Mouse (Mus musculus): ENCODE results near the gene Nf1. TPM values are rescaled to one million over a fixed set of nuclear protein-coding genes. Genes with fewer than 3 reads are reported as not detected.

Gene Nf1
- total RNA-seq, 2 experiments from 2014 or later = 111 to 130 TPM

DNA sequence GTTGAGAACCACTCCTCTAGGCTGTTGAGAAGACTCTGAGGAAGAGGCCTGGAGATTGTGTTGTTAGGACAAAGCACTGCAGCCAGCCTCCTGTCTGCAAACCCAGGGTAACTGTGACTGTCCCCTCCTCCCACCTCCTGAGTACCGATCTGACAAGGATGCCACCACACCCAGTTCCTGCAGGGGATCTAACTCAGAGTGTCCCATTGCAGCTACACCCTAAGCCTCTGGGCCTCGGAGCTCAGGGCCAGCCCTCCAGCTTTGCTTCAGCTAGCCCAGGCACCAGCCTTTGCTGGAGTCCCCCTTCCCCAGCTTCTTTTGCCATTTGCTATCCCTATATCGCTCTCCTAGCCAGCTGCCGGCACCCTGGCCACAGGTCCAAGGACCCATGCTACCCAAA is 274.2 kb downstream of the Nf1 start:
- intact Hi-C loops (cut with DNase I) = no loop called here
- DNase-seq (ENCODE audit: low spot score in 2 of 2) = no peak

DNA sequence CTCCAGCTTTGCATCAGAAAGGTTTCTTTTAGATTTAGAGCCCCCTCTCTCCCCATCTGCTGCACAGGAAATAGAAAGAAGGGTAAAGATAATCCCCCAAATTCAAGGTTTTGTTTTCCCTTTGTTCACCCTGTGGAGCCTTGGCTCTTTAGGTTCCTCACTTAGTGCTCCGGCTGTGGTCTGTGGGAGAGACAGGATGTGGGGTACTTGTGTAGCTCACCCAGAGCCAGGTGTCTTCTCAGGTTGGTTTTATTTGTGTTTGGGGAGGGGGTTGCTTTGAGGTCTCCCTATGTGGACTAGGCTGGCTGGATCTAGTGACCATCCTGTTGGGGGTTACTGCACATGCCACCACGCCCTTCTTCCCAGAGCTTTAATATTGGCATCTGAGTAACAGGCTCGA is 275.4 kb downstream of the Nf1 start:
- DNase-seq (ENCODE audit: low spot score in 2 of 2) = no peak
- intact Hi-C loops (cut with DNase I) = no loop called here

GRCm38 (mm10) chr11:79615871-79616270 is 276.4 kb downstream of the Nf1 start:
- no peak for DNase-seq (ENCODE audit: low spot score in 2 of 2)
- intact Hi-C loops (cut with DNase I) = no loop called here

DNA sequence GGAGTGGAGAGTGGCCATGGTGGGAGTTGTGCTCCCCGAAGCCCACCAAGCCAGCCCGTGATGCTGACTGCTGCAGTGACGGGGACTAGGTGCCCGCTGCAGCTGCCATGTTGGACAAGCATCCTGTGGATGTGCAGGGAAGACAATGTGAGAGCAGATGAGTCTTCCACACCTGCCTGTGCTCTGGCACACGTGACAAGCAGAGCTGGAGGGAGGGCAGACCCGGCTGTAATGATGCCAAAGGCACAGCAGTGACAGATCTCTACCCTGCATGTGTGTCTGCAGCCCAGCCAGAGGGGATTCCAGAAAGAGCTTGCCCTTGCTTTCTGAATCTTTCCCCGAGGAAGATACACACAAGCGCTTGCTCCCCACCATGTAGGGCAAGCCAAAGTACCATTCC is 278.5 kb downstream of the Nf1 start:
- intact Hi-C loops (cut with DNase I) = no loop called here
- DNase-seq (ENCODE audit: low spot score in 2 of 2) = no peak

DNA sequence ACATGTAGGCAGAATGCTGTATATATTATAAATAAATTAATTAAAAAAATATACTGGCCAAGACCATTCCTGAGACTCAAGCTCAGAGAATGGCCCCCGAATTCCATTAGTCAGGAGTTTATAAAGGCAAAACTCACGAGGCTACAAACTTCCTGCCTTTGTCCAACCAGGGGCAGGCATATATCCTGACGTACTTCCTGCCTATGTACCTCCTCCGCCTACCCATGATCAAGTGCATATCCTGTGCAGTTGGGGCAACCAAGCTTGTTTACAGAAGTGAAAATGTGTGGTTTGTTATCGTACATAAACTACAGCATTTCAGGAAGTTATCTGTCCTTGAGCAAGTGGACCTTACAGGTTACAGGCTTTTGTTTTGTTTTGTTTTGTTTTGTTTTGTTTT is 283.5 kb downstream of the Nf1 start:
- intact Hi-C loops (cut with DNase I) = no loop called here
- no peak for DNase-seq (ENCODE audit: low spot score in 2 of 2)

DNA sequence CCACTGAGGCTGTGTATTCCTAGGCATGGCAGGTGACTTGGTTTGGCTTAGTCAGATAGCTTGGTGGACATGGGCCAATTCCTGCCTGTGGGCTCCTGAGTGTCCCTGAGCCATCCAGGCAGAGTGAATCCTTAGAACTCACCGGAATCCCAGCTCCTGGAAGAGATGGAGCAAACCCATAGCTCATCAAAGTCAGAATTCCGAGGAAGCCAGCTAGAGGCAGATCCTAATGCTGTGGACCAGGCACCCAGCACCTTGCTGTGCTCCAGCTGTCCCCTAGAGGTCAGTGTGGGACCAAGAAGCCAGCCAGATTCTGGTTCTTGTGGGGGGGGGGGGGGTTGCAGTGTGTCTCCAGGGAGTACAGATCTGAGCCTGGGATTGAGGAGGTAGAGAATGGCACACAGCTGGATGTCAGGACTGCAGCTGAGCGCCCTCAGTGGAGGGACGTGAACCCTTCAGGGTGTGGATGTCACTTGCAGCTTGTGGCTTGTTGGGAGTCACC is 285.4 kb downstream of the Nf1 start:
- DNase-seq (ENCODE audit: low spot score in 2 of 2) = peak; percentile 53 to 67
- intact Hi-C loops (cut with DNase I) = loop anchor here (2.0 to 5.0 kb wide), 2 partner anchors 33 to 62 kb away; partner anchors contain the start of gene Rab11fip4

GRCm38 (mm10) chr11:79628716-79629115 is 289.2 kb downstream of the Nf1 start:
- intact Hi-C loops (cut with DNase I) = loop anchor here (5.0 kb wide), 1 partner anchor 36 kb away; the partner anchor contains the start of gene Rab11fip4
- DNase-seq (ENCODE audit: low spot score in 2 of 2) = no peak

DNA sequence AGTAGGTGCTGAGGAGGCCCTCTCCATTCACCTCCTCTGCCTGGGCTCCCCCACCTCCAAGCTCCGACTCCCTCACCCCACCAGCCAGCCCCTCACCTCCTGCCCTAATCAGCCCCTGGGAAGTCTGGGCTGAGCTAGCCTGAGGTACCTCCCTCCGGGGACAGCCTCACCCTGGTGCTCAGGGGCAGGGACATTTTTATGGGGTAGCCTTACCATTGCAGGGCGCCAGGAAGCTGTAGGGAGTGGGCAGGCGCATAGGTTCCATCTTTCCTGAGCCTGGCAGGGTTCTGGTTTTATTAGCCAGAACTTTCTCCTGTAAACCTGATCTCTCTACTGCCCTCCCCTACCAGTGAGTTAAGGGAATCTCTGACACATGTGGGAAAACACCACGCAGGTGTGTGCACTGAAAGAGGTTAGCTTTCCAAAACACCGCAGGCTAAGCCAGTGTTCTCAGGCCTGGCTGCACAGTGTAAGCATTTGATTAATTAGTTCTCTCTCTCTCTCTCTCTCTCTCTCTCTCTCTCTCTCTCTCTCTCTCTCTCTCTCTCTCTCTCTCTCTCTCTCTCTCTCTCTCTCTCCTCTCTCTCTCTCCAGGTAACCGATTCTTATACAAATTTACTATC is 290.4 kb downstream of the Nf1 start:
- intact Hi-C loops (cut with DNase I) = loop anchor here (5.0 kb wide), 1 partner anchor 38 kb away; the partner anchor contains the start of gene Rab11fip4
- DNase-seq (ENCODE audit: low spot score in 2 of 2) = no peak

DNA sequence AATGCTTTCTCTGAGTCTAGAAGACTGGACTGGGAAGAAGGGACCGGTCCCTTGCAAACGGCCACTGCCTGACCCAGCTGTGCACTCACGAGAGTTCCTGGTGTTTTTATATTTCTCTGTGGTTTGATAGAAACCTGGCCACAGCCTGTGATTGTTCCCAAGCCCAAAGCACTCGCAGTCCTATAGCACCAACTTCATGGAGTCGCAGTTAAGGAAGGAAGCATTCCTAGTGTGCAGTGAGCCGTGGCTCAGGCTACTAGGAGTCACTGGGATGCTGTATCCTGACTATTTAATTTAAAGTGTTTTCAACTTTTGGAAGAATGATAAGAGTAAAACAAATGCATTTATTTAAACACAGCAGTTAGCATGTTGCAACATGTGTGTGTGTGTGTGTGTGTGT is 291.0 kb downstream of the Nf1 start:
- no peak for DNase-seq (ENCODE audit: low spot score in 2 of 2)
- intact Hi-C loops (cut with DNase I) = no loop called here

Other genes starting within 250 kb of the Nf1 start
- gene Ksr1, start 193.3 kb upstream of the Nf1 start, total RNA-seq (2021) = 10 to 100 TPM; 53.4 to 70.5 TPM
- 10 to 100 TPM; 54.0 to 84.7 TPM for gene Wsb1, start 85.0 kb upstream of the Nf1 start, total RNA-seq (2021)
- under 1 TPM in 1 of 2 experiments, not detected in 1; 0.97 TPM for gene Gm9964, start 42.8 kb upstream of the Nf1 start, total RNA-seq (2021)
- gene Omg, start 164.4 kb downstream of the Nf1 start, total RNA-seq (2021) = 100 to 1,000 TPM; 113 to 132 TPM
- under 1 TPM; 0.32 to 0.63 TPM for gene Evi2b, start 184.1 kb downstream of the Nf1 start, total RNA-seq (2021)
- not detected for gene Evi2, start 190.9 kb downstream of the Nf1 start, total RNA-seq (2021)
- gene Evi2a, start 190.9 kb downstream of the Nf1 start, total RNA-seq (2021) = 10 to 100 TPM; 13.6 to 18.8 TPM